Mouse (Mus musculus) ES-Bruce4 (cell line): ENCODE data around the gene Rab11fip4.

Experiments
- CTCF ChIP-seq: IDR thresholded peaks from one replicate; pipeline ENCODE4 v1.8.1; 2011; ENCODE audit warnings: low read depth, low read length
- EP300 ChIP-seq: IDR thresholded peaks from 2 replicates; pipeline ENCODE4 v1.6.1; 2011; ENCODE audit warnings: low read depth, low read length; ENCODE audit not compliant: insufficient read depth
- POLR2A ChIP-seq: IDR thresholded peaks from one replicate; pipeline ENCODE4 v1.8.1; 2011; ENCODE audit warnings: low read length; ENCODE audit not compliant: insufficient read depth

DNA sequence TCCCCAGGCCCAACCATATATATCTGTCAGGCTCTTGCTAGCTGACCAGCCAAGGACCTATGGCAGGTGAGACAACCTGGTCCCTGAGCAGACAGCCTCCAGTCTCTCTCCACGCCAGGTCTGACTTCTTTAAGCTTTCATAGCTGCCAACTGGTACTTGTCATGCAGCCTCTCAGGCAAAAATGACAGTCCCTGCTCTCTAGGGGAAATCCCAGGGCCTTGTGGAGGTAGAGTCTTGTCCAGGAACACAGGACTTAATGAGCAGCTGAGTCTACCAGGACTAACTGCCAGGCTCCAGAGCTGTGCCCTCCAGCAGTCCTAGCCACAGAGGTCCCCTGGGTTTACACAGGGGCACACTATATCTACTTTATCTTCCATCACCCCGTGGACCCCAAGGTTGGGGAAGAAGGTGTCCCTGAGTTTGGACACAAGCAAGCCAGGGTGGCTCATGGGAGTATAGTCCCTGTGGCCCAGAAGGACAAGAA, 85.5 kb downstream of the Rab11fip4 start:
- TF ChIP-seq POLR2A, result no peak
- no peak for TF ChIP-seq CTCF
- no peak for TF ChIP-seq EP300
